Mouse (Mus musculus) ovary, postnatal 10 days (tissue): ENCODE measurements around the gene Epha7.

Source experiments
- DNase-seq: peaks from one replicate; pipeline ENCODE4 v3.0.0; 2022; ENCODE audit warnings: low spot score

The Epha7 gene

GRCm38 (mm10) chr4:28812691-28813289 is at the start of gene Epha7:
TSS of gene Epha7 (plus strand) at chr4:28813131.
- DNase-seq: peak; percentile 82

DNA sequence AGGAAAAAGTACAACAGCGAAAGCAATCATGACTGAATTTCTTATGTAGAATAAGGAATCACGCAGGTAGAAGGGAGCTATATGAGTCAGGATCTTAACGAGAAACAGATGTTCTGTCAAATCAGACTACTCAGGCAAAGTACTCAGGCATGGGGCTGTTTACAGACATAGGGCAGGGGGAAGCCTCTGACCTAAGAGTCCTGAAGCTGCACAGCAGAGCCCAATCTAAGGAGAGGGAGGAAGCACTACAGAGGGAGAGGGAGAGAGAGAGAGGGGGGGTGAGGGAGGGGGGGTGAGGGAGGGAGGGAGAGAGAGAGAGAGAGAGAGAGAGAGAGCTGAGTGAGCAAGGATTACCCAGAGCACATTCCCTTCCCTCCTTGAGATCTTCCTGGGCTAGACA is 29.0 kb upstream of the Epha7 start:
- DNase-seq: no peak

DNA sequence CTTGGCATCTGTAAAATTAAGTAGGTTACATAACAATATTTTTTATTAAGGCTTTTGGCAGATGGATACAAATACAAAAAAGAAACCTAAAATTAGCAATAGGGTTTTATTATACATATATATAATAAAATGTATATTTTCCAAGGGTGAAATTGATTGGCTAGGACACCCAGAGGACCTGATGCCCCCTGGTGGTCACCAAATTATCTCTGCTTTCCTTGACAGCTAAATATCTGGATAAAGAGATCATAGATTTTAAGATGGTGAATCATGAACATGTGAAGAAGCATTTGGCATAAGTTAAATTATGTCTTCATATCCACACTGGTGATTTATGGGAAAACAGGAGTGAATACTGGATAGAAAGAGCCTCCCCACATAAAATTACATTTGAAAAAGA is 4.1 kb upstream of the Epha7 start:
- no peak for DNase-seq

GRCm38 (mm10) chr4:28809703-28810102 is 3.2 kb upstream of the Epha7 start:
- DNase-seq: no peak

GRCm38 (mm10) chr4:28813551-28814475 is 882 bp downstream of the Epha7 start:
- DNase-seq: peak; percentile 39

GRCm38 (mm10) chr4:28814476-28814815 is 1.5 kb downstream of the Epha7 start:
- no peak for DNase-seq

DNA sequence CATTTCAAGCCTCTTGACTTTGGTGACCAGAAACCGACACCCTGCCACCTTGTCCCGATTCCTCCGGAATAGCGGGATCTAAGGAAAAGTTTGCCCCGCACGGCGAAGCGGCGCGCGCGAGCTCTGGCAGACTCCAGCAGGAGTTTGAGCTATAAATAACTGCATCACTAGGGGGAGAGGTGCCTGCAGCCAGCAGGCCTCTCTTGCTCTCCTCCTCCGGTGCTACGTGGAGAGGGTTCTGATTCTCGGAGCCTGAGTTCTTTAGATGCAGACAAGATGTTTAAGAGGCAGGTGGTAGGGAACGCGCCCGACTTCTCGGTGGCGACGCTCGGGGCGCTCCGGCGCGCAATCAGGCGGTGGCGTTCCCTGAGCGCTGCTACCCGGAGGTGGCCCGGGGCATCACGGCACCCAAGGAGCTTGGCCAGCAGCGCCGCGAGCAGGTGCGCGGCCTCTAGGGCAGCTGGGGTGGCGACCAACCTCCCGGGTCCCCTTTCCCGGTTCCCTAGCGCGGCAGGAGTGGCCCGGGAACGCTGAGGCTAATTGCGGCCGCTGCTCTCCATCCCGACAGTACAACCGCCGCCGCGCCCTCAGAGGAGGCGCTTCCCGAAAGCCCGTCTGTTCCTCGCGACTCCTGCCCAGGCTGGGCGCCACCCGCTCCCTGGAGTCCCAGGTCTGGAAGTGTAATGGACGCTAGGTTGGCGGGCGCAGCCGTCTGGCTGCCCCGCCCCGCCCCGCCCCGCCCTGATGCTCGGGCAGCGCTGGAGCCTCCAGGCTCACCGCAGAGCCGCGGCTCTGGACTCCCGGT is 2.1 kb downstream of the Epha7 start:
- DNase-seq: peak; percentile 31

- no peak for DNase-seq
Measured at GRCm38 (mm10) chr4:28815621-28815920, 2.6 kb downstream of the Epha7 start.

DNA sequence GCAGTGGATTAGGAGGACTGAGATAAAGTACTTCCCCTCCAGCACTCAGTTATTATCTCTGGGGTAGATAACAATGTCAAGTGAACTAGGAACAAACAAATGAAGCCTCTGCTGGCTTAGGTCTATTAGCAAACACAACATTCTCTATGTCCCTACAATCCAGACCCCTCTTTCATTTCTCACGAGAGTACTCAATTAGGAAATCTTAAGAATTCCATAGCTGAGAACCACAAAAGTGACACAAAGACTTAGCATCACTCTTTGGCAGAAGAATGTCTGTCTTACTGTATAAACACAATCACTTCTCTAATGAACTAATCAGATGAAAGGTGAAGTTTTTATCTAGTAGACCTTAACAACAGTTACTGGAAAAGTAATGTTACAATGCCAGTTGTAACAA is 10.7 kb downstream of the Epha7 start:
- DNase-seq: no peak

DNA sequence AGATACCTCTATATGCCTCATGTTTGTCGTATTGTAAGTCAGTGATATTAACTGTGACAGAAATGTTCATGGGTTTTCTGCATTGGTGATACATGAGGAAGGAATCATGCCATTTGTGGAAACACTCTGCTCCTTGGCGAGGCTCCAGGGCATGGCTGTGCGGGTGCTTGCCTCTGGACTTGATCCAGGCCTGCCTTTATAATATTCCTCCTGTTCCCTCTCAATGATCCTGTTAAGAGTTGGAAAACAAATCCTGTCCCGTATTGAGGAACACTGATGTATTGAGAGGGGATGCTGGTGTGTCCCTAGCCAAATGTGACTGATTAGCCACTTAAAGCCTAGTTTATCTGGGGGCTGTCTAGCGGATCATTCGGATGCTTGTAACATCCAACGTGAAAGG is 11.7 kb downstream of the Epha7 start:
- no peak for DNase-seq

DNA sequence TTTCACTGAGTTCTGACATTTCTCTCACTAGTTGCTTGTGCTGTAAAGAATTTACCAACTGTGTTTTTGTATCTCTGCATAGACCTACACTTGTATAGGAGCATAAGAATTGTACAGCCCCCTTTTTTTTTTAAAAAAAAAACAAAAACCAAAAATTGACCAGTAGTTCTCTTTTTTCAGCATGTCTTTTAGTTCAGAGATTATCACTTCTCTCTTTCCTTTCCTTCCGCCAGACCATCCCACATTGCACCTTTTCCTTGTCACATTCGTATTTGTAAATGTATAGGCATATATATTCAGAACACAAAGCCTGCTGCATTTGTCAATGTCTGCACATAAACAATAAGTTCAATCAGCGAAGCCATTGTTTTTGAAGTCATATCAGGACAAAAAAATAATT is 24.7 kb downstream of the Epha7 start:
- no peak for DNase-seq

DNA sequence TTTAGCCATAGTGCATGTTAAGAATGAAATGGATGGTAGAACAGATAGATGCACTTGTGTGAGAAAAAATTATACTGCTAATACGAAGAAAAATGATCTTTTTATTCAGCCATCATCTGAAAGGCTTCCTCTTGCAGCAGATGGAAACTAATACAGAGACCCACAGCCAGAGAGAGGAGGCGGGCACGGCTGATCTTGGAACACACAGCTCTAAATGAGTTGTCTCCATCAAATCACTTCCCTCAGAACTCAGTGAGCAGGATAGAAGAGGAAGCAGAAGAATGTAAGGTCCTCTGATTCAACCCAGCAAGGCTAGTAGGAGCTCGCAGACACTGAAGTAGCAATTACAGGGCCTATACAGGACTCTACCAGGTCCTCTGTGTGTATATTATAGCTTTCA is 33.4 kb downstream of the Epha7 start:
- no peak for DNase-seq

- DNase-seq: no peak
Measured at GRCm38 (mm10) chr4:28850388-28850787, 37.5 kb downstream of the Epha7 start.

DNA sequence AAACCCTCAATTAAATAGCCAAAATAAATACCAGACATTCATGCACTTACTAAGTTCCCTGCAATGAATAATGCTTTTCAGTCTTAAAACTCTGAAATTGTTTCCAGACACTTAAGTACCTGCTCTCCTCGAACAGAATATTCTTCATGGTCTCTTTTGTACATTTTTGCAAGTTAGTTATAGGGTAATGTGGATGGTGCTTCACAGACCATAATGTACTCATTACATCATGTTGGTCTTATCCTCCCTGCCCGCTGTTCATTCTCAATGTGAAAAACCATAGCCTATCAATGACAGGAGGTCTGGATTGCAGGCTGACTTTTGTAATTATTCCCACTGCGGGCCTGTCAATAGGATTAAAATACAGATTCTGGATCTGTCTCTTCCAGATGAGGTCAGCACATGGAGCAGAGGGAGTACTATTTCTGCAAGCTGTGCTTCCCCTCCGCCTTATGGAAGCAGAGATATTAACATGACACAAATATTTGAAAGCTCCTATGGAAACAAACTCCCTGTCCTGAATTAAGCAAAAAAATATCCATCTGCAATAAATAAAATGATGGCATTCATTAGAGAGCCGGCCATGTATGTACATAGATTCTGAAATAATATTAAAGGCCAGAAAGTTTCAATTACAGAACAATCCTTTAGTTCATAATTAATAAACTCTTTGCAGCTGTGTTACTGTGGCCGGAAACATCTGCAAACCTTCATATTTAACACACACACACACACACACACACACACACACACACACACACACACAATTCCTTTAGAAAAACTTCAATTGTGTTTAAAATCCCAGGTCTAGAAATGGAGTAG is 50.1 kb downstream of the Epha7 start:
- no peak for DNase-seq

DNA sequence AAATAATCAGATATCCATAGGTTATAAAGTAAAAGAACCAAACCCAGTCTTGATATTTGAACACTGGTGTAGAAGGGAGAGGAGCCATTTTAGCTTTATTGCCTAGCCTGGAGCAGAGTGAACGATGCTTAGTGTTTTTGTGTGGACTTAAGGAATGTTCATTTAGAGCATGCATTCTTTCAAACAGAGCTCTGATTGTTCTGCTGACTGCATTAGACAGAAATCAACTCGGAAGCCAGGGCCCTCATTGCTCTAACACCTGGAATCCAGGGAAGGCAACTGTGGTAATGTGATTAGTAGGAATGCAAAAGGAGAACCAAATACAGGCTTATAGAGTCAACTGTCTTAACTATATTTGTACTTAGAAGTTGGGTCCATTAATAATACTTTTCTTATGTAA is 53.5 kb downstream of the Epha7 start:
- DNase-seq: no peak

DNA sequence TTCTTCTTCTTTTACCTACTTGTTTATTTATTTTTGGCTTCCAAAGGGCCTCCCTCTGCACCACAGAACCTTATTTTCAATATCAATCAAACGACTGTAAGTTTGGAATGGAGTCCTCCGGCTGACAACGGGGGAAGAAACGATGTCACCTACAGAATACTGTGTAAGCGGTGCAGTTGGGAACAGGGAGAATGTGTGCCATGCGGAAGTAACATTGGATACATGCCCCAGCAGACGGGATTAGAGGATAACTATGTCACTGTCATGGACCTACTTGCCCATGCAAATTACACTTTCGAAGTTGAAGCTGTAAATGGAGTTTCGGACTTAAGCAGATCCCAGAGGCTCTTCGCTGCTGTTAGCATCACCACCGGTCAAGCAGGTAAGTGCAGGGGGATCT is 58.7 kb downstream of the Epha7 start:
- no peak for DNase-seq

DNA sequence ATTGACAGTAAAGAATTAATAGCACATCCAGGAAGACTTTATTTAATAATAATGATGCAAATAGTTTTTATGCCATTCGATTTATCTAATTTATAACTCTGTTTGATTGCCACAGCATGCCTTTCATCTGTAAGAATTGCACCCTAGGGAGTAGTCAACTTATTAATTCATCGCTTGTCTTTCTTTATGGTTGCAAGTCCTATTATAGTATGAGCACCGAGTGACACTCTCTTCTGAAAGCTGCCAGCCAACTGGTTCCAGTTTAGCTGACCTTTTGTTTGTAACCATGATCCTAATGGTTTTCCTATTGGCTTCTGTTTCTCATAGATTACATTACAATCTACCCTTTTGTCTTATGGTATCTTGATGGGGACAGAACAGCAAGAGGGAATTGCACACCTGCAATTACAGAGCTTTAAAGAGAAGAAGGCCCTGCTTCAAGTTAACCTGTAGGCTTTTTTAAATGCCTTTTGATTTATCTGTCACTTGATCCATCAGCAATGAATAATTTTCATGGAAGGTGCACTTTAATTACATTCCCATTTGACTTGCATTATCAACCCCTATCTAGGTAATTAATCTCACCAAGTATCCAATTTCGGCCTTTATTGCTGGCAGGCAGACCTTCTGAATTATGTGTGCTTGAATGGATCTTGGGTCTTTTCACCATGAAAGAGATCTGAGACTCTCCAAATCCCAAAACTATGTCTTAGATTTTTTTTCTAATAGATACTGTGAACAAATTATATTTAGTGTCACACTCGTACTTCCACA is 68.5 kb downstream of the Epha7 start:
- DNase-seq: no peak

DNA sequence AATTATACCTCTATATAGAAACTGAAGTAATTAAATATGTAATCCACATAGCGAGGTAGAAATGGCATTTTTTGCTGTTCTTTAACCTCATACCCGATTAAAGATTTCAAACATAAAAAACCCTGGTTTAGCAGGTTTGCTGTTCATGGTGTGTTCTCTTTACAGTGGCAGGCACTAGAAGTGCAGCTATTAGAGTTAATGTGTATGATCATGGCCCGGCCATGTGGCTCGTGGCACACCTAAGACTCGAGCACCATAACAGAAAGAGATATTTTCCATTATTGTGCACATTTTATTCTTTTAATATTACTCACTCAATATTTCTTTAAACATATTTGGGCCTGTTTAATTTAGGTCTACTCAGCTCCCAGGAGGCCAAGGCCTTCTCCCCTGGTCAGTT is 76.7 kb downstream of the Epha7 start:
- DNase-seq: no peak

DNA sequence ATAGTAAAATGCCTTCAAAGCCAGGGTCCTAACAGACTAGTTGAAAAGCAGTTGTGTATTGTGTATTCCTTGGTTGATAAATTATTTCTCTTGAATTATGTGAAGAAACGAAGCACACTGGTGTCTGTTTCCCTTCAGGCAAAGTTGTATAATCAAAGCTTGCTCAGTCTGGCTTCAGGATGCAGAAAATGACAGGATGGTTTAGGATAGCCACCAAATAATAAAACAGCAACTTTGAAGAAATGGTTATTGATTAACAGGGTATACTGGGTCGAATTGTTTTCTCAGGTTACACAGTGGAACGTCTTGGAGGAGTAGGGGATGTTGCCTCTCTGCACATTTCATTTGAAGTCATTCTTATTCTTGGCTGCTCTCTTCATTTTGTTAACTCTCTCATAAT is 77.2 kb downstream of the Epha7 start:
- DNase-seq: no peak

DNA sequence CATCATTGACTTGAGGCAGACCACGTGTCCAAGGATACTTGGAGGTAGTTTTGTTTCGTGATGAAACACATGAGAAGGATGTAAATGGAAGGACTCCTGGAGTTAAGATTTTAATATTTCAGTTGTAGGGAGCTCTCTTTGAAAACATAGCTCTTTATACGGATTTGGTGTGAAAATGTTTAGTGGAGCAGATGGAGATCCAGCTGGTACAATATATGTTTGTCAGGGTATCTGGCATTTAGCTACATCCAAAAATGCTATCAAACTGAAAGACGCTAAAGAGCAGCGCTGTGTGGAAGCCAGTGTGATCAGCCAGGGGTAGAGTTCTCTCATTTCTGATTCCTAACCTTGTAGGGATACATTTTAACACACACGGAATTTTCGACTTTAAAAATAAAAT is 82.5 kb downstream of the Epha7 start:
- no peak for DNase-seq

GRCm38 (mm10) chr4:28899373-28899772 is 86.4 kb downstream of the Epha7 start:
- DNase-seq: no peak

DNA sequence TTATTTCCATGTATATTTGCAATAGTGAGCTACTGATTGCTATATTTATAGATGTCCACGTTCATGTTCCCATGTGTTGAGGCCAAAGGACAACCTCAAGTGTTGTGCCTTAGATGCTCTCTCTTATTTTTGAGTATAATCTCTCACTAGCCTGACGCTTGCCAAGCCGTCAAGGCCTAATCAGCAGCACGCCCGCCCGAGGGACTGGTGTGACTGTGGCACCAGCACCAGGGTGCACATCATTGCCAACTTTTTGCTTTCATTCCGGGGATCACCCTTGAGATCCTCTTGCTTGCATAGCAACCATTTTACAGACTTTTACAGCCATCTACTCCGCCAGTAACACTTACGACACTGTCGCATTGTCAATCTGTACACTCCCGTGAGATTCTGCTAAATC is 86.9 kb downstream of the Epha7 start:
- no peak for DNase-seq
